Mouse (Mus musculus) ES-CJ7 (cell line): ENCODE measurements around the gene Neurl2.
A peak's percentile ranks its signal among the peaks of the same experiment; 100 is the strongest.

Source experiments
- DNase-seq: peaks from one replicate; pipeline ENCODE4 v3.0.0; 2011; ENCODE audit warnings: low read depth, low spot score

The Neurl2 gene

GRCm38 (mm10) chr2:164786388-164786885 is 46.8 kb downstream of the Neurl2 start:
- DNase-seq = no peak

- DNase-seq = peak; percentile 48
These were observed 47.5 kb downstream of the Neurl2 start, which contains the start of gene Snx21 for GRCm38 (mm10) chr2:164785481-164786387. Gene Snx21 (plus strand): TSS chr2:164785823.

- DNase-seq = no peak
These were observed 48.3 kb downstream of the Neurl2 start for GRCm38 (mm10) chr2:164784869-164785420.

- peak; percentile 69 for DNase-seq
These were observed 49.2 kb downstream of the Neurl2 start for GRCm38 (mm10) chr2:164783926-164784581.

GRCm38 (mm10) chr2:164781876-164782275 is 51.4 kb downstream of the Neurl2 start:
- no peak for DNase-seq
